Mouse (Mus musculus) liver, adult 2 months (tissue): ENCODE measurements at regions not wholly inside any gene's neighbourhood (a gene's known extent, or its start where the extent isn't known, plus 50 kb on each side); places are given as distances from the start of the nearest gene placed in this dataset.

Source experiments
- DNase-seq: peaks from one replicate; pipeline ENCODE4 v3.0.0-alpha.2; 2011; ENCODE audit warnings: low read depth, low spot score; ENCODE audit errors: extremely low read depth
- H3K27ac ChIP-seq: fragments of 200-500 bp; replicated peaks from 2 replicates; pipeline ENCODE4 v1.5.1; 2012; ENCODE audit warnings: low read depth, mild to moderate bottlenecking, control low read depth, inconsistent platforms, low read length; ENCODE audit not compliant: insufficient read depth
- H3K27me3 ChIP-seq: fragments of 200-500 bp; 2 replicates; pipeline ENCODE4 v1.6.1; 2012; ENCODE audit warnings: mild to moderate bottlenecking, moderate library complexity, low read length, inconsistent platforms; ENCODE audit not compliant: control insufficient read depth, insufficient read depth
- H3K36me3 ChIP-seq: fragments of 200-500 bp; 2 replicates; pipeline ENCODE4 v1.6.1; 2012; ENCODE audit warnings: low read length, inconsistent platforms; ENCODE audit not compliant: control insufficient read depth, insufficient read depth
- H3K4me1 ChIP-seq: fragments of 200-500 bp; 2 replicates; pipeline ENCODE4 v1.6.1; 2011; ENCODE audit warnings: low read length; ENCODE audit not compliant: control insufficient read depth, insufficient read depth
- H3K4me3 ChIP-seq: fragments of 200-500 bp; 2 replicates; pipeline ENCODE4 v1.5.1; 2011; ENCODE audit warnings: low read depth, mild to moderate bottlenecking, control low read depth, low read length, moderate library complexity; ENCODE audit not compliant: insufficient read depth
- H3K79me2 ChIP-seq: fragments of 200-500 bp; 2 replicates; pipeline ENCODE4 v1.6.1; 2012; ENCODE audit warnings: inconsistent platforms, mild to moderate bottlenecking, low read length, moderate library complexity; ENCODE audit not compliant: control insufficient read depth, insufficient read depth
- H3K9ac ChIP-seq: fragments of 200-500 bp; 2 replicates; pipeline ENCODE4 v1.6.1; 2012; ENCODE audit warnings: low read depth, mild to moderate bottlenecking, control low read depth, inconsistent platforms, low read length
- CTCF ChIP-seq: fragments of 200-500 bp; IDR thresholded peaks from 2 replicates; pipeline ENCODE4 v1.5.1; 2011; ENCODE audit warnings: low read depth, low read length, control low read depth
- POLR2A ChIP-seq: fragments of 200-500 bp; IDR thresholded peaks from 2 replicates; pipeline ENCODE4 v1.6.1; 2011; ENCODE audit warnings: low read length, control low read depth; ENCODE audit not compliant: insufficient read depth; ENCODE audit errors: extremely low read depth
- WGBS: fragments of 180-500 bp; shearing (Covaris S2); methylation state at CpG from one replicate; pipeline ENCODE4 v1.1.7; 2018; 5-methylcytosine and 5-hydroxymethylcytosine counted together

DNA sequence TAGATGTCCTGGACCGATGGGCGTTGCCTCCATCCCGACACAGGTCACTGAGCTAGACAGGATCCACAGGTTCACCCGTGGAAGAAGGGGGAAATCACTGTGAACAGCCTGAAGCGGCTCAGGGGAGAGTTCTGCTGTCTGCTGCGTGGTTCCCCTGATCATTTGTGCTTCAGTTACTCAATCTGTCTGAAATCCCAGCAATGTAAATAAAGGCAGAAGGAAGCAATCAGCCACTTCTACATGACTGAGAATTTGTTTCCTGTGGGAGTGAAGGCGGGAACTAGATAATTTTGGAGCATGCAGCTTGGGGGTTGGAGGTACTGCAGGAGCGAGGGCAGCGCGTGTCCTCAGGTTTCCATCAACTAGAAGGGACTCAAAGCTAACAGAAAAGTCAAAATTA, 122.3 kb upstream of the 9630041A04Rik start:
- no peak overlapping the region for H3K27ac ChIP-seq
- H3K4me3 ChIP-seq = no peak overlapping the region
- no peak overlapping the region for H3K9ac ChIP-seq
- WGBS = 55% methylated on average over 10 of the region's 10 CpGs
- no peak for DNase-seq
- no peak for TF ChIP-seq POLR2A
- no peak for TF ChIP-seq CTCF
- no peaks in the 10 kb centered on the region for H3K36me3 ChIP-seq
- no peaks in the 10 kb centered on the region for H3K79me2 ChIP-seq
- no peaks in the 10 kb centered on the region for H3K4me1 ChIP-seq
- H3K27me3 ChIP-seq = no peaks in the 10 kb centered on the region

DNA sequence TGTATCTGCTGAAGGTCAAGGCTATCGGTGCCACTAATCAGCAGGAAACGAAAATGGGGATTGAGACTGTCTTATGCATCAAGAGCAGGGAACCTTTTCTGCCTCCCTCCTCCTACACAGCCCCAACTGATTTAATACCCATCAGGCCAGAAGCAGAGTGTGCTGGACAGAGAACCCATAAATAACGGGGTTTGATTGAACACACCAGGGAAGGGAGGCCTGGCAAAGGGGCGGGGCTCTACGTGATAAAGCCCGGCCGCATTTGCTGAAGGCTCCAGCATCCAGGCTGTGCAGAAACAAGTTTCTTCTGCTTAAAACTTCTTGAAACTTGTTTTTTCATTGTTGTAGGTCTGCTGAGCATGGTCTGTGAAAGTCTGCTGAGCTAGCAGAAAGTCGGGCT, 127.4 kb upstream of the 9630041A04Rik start:
- no peaks in the 10 kb centered on the region for H3K79me2 ChIP-seq
- no peak overlapping the region for H3K9ac ChIP-seq
- no peaks in the 10 kb centered on the region for H3K36me3 ChIP-seq
- TF ChIP-seq POLR2A (no peak), CTCF (no peak)
- H3K27ac ChIP-seq = no peak overlapping the region
- no peak for DNase-seq
- H3K27me3 ChIP-seq = no peaks in the 10 kb centered on the region
- WGBS = 74% methylated on average over 8 of the region's 8 CpGs
- H3K4me3 ChIP-seq = no peak overlapping the region
- no peaks in the 10 kb centered on the region for H3K4me1 ChIP-seq

DNA sequence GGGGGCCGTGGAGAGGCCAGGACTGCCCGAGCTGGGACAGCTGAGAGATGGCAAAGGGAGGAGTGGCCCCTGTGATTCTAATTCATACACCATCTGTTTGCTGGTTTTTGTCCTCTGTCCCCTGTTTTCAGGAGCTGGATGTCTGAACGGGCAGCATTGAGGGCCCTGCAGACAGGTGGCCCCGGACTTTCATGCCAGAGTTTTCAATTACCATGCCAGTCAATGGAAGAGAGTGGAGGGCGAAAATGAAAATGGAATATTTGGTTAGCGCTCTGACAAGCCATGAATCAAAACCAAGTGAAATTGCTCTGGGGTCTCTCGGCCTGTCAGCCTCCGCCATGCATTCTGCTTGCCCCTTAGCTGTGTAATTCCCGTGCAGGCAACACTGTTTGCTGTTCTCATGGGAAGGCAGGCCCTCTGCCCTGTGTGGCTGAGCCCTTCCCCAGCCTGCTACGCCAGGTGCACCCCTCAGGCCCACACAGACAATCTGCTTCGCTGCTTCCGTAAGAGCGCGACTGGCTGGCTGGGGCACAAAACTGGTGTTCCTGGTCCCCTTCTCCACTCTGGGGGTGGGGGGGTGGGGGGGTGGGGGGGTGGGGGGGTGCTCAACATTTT, 127.9 kb upstream of the 9630041A04Rik start:
- no peaks in the 10 kb centered on the region for H3K4me1 ChIP-seq
- H3K4me3 ChIP-seq = no peak overlapping the region
- TF ChIP-seq POLR2A (no peak), CTCF (no peak)
- H3K27ac ChIP-seq = no peak overlapping the region
- no peaks in the 10 kb centered on the region for H3K36me3 ChIP-seq
- DNase-seq = no peak
- H3K9ac ChIP-seq = no peak overlapping the region
- WGBS = 78% methylated on average over 14 of the region's 14 CpGs
- no peaks in the 10 kb centered on the region for H3K27me3 ChIP-seq
- H3K79me2 ChIP-seq = no peaks in the 10 kb centered on the region

DNA sequence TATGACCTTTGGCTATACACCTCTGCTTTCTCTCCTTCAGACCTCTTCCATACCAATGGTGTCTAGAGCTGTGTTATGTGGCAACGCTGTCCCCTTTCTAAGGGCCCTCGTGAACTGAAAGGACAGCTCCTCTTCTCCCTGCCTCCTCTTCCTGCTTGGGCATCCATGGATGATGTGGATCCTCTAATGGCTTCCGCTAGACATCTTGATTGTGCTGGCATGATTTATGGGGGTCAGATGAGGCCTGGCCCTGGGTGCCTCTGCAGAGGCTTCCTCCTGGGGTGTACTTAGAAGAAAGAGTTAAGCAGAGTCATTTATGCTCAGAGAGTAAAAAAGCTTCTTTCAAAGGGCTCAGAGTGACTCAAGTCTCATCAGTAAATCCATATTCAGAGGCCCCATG, 131.5 kb upstream of the 9630041A04Rik start:
- DNase-seq = no peak
- H3K9ac ChIP-seq = no peak overlapping the region
- H3K27me3 ChIP-seq = no peaks in the 10 kb centered on the region
- H3K79me2 ChIP-seq = no peaks in the 10 kb centered on the region
- no peaks in the 10 kb centered on the region for H3K36me3 ChIP-seq
- H3K4me3 ChIP-seq = no peak overlapping the region
- 74% methylated on average over 3 of the region's 3 CpGs for WGBS
- H3K4me1 ChIP-seq = no peaks in the 10 kb centered on the region
- H3K27ac ChIP-seq = no peak overlapping the region
- TF ChIP-seq POLR2A = no peak
- TF ChIP-seq CTCF = no peak

DNA sequence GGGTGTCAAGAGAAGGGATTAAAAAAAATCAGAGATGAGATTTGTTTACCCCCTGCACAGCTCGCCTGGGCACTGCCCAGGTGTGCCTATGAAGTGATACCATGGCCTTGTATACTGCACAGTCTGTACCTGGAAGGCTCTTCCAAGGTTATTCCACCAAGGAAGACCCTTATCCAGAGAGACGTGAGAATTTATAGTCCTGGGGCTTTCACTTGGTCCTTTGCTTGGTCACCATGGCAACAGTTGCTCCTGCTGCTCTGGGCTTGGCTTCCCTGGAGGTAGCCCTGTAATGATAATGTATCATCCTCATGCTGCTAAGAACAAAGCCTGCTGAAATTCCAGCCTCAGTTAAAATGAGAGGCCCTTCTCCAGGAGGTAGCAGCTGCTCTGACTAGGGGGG, 143.7 kb upstream of the 9630041A04Rik start:
- 29% methylated on average over 2 of the region's 2 CpGs for WGBS
- Histone ChIP-seq H3K27ac (no peak overlapping the region), H3K27me3 (no peaks in the 10 kb centered on the region; the same call in 1 of the 2 replicates), H3K36me3 (no peaks in the 10 kb centered on the region), H3K79me2 (no peaks in the 10 kb centered on the region), H3K4me3 (no peak overlapping the region), H3K4me1 (no peaks in the 10 kb centered on the region), H3K9ac (no peak overlapping the region)
- DNase-seq = no peak
- TF ChIP-seq POLR2A (no peak), CTCF (no peak)

DNA sequence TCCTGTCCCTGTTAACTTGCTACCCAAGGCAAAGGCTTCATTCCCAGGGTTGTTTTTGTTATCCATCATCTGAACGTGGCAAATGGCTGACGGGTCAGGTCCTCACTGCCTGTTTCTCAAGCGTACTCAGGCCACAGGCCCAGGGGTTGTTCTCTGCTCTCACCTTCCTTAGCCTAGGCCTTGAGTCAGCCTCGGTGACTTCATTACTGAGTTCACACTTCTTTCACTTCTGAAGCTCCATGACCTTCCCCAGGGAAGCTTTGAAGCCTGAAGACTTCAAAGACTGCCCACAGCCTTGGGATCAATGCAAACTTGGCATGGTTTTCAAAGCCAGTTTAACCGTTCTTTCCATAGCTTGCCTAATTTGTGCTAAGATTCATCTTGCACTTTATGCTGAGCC, 145.3 kb upstream of the 9630041A04Rik start:
- 59% methylated on average over 5 of the region's 5 CpGs for WGBS
- DNase-seq = no peak
- no peak overlapping the region for H3K4me3 ChIP-seq
- no peaks in the 10 kb centered on the region; the same call in 1 of the 2 replicates for H3K27me3 ChIP-seq
- H3K27ac ChIP-seq = no peak overlapping the region
- no peaks in the 10 kb centered on the region for H3K4me1 ChIP-seq
- no peak for TF ChIP-seq POLR2A
- no peak for TF ChIP-seq CTCF
- no peaks in the 10 kb centered on the region for H3K36me3 ChIP-seq
- no peaks in the 10 kb centered on the region for H3K79me2 ChIP-seq
- H3K9ac ChIP-seq = no peak overlapping the region
